Mouse (Mus musculus) testis, adult 2 months (tissue): ENCODE measurements at regions not wholly inside any gene's neighbourhood (a gene's known extent, or its start where the extent isn't known, plus 50 kb on each side); places are given as distances from the start of the nearest gene placed in this dataset.

Experiments used
- CTCF ChIP-seq: fragments of 200-500 bp; IDR thresholded peaks from 2 replicates; pipeline ENCODE4 v1.5.1; 2012; ENCODE audit warnings: low read depth, mild to moderate bottlenecking, inconsistent platforms, low read length, moderate library complexity; ENCODE audit not compliant: control insufficient read depth, insufficient read depth, insufficient replicate concordance
- POLR2A ChIP-seq: fragments of 200-500 bp; IDR thresholded peaks from 2 replicates; pipeline ENCODE4 v1.6.1; 2012; ENCODE audit warnings: low read depth, mild to moderate bottlenecking, inconsistent platforms, low read length, moderate library complexity; ENCODE audit not compliant: control insufficient read depth

DNA sequence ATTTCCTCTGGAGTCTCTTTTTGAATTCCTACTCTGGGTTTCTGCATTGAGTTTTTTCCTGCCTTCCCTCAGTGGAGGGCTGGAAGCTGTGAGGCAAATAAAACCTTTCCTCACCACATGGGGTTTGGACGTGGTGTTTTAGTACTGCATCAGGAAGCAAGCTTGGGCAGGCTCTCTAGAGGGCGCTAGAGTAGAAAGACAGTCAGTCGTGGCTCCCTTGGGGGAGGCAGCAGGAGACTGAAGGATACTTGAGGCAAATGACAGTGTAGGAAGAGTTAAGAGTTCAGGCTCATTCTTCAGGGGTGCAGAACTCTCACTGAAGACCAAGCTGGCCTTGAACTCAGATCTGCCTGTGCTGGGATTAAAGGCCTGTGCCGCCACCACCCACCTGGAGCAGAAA is 118.9 kb upstream of the Pgrmc2 start:
- TF ChIP-seq CTCF: peak; percentile 35; the same call in 1 of the 2 replicates
- no peak for TF ChIP-seq POLR2A
